Mouse (Mus musculus): ENCODE data around the gene Kcnk4. TPM values are rescaled to one million over a fixed set of nuclear protein-coding genes. Genes with fewer than 3 reads are reported as not detected.

Gene Kcnk4
- total and polyA plus RNA-seq, 2 experiments from 2014 or later: 8.6 to 12.7 TPM

- Histone ChIP-seq H3K9me3 (ENCODE audit: low read length) (no peaks in the 10 kb centered on the region), H3K4me2 (ENCODE audit: low read depth) (peak overlapping the region; percentile 88), H3K4me1 (ENCODE audit: insufficient read depth) (peaks cover 10% of the 10 kb centered on the region), H3K9ac (peak overlapping the region; percentile 84), H3K27ac (ENCODE audit: low read depth, low read length) (peak overlapping the region; percentile 85), H3K36me3 (ENCODE audit: insufficient read depth) (peaks cover 4% of the 10 kb centered on the region; the same call in 1 of the 2 replicates), H3K4me3 (ENCODE audit: low read depth, low read length) (peak overlapping the region; percentile 98), H3K27me3 (ENCODE audit: insufficient read depth, low read length) (peaks cover 28% of the 10 kb centered on the region)
- DNase-seq (peak; percentile 38), ATAC-seq (peak; percentile 4)
- WGBS: 1% methylated on average over 35 of the region's 48 CpGs
- peak; percentile 42 for TF ChIP-seq CTCF (IDR thresholded peaks at IDR 0.05; ENCODE audit: low read depth)
Measured at GRCm38 (mm10) chr19:6920741-6921636, 13.3 kb downstream of the Kcnk4 start.

GRCm38 (mm10) chr19:6919876-6920740 is 14.2 kb downstream of the Kcnk4 start:
- Histone ChIP-seq H3K27me3 (ENCODE audit: insufficient read depth, low read length) (peaks cover 19% of the 10 kb centered on the region), H3K27ac (ENCODE audit: low read depth, low read length) (no peak overlapping the region), H3K4me2 (ENCODE audit: low read depth) (peak overlapping the region; percentile 88), H3K4me1 (ENCODE audit: insufficient read depth) (peaks cover 10% of the 10 kb centered on the region), H3K9me3 (ENCODE audit: low read length) (no peaks in the 10 kb centered on the region), H3K9ac (peak overlapping the region; percentile 84), H3K4me3 (ENCODE audit: low read depth, low read length) (peak overlapping the region; percentile 98), H3K36me3 (ENCODE audit: insufficient read depth) (peaks cover 7% of the 10 kb centered on the region)
- DNase-seq: no peak
- no peak for ATAC-seq
- WGBS: 49% methylated on average over 8 of the region's 8 CpGs
- TF ChIP-seq CTCF (IDR thresholded peaks at IDR 0.05; ENCODE audit: low read depth): no peak

- Histone ChIP-seq H3K27me3 (ENCODE audit: insufficient read depth, low read length) (peaks cover 12% of the 10 kb centered on the region; the same call in 1 of the 2 replicates), H3K9me3 (ENCODE audit: low read length) (no peaks in the 10 kb centered on the region), H3K4me3 (ENCODE audit: low read depth, low read length) (no peak overlapping the region), H3K27ac (ENCODE audit: low read depth, low read length) (no peak overlapping the region), H3K36me3 (ENCODE audit: insufficient read depth) (peaks cover 8% of the 10 kb centered on the region), H3K4me1 (ENCODE audit: insufficient read depth) (peaks cover 10% of the 10 kb centered on the region), H3K4me2 (ENCODE audit: low read depth) (no peak overlapping the region), H3K9ac (no peak overlapping the region)
- DNase-seq (no peak), ATAC-seq (no peak)
- TF ChIP-seq CTCF (IDR thresholded peaks at IDR 0.05; ENCODE audit: low read depth): no peak
Measured at GRCm38 (mm10) chr19:6919431-6919830, 14.9 kb downstream of the Kcnk4 start.

GRCm38 (mm10) chr19:6918321-6918720 is 16.0 kb downstream of the Kcnk4 start:
- no peak overlapping the region for H3K4me2 ChIP-seq (ENCODE audit: low read depth)
- H3K9ac ChIP-seq: no peak overlapping the region
- DNase-seq: no peak
- no peak overlapping the region for H3K4me3 ChIP-seq (ENCODE audit: low read depth, low read length)
- TF ChIP-seq CTCF (IDR thresholded peaks at IDR 0.05; ENCODE audit: low read depth): no peak
- peaks cover 18% of the 10 kb centered on the region for H3K36me3 ChIP-seq (ENCODE audit: insufficient read depth)
- ATAC-seq: no peak
- 0 out of 2 replicates have a peak, but pooled peaks cover 3% of the 10 kb centered on the region for H3K27me3 ChIP-seq (ENCODE audit: insufficient read depth, low read length)
- peaks cover 10% of the 10 kb centered on the region for H3K4me1 ChIP-seq (ENCODE audit: insufficient read depth)
- WGBS: 91% methylated on average over 4 of the region's 4 CpGs
- no peaks in the 10 kb centered on the region for H3K9me3 ChIP-seq (ENCODE audit: low read length)
- H3K27ac ChIP-seq (ENCODE audit: low read depth, low read length): no peak overlapping the region

GRCm38 (mm10) chr19:6916496-6916895 is 17.8 kb downstream of the Kcnk4 start:
- 87% methylated on average over 4 of the region's 4 CpGs for WGBS
- no peaks in the 10 kb centered on the region for H3K27me3 ChIP-seq (ENCODE audit: insufficient read depth, low read length)

GRCm38 (mm10) chr19:6915276-6915675 is 19.0 kb downstream of the Kcnk4 start:
- ATAC-seq (no peak), DNase-seq (no peak)
- 91% methylated on average over 4 of the region's 4 CpGs for WGBS

More at GRCm38 (mm10) chr19:6916496-6916895, 17.8 kb downstream of the Kcnk4 start:
- Histone ChIP-seq H3K36me3 (ENCODE audit: insufficient read depth) (peaks cover 36% of the 10 kb centered on the region), H3K4me2 (ENCODE audit: low read depth) (no peak overlapping the region), H3K4me3 (ENCODE audit: low read depth, low read length) (no peak overlapping the region), H3K9me3 (ENCODE audit: low read length) (no peaks in the 10 kb centered on the region), H3K9ac (no peak overlapping the region), H3K4me1 (ENCODE audit: insufficient read depth) (peaks cover 10% of the 10 kb centered on the region), H3K27ac (ENCODE audit: low read depth, low read length) (no peak overlapping the region)
- no peak for TF ChIP-seq CTCF (IDR thresholded peaks at IDR 0.05; ENCODE audit: low read depth)
- no peak for DNase-seq
- ATAC-seq: no peak

More at GRCm38 (mm10) chr19:6915276-6915675, 19.0 kb downstream of the Kcnk4 start:
- Histone ChIP-seq H3K9me3 (ENCODE audit: low read length) (no peaks in the 10 kb centered on the region), H3K36me3 (ENCODE audit: insufficient read depth) (peaks cover 42% of the 10 kb centered on the region), H3K4me2 (ENCODE audit: low read depth) (no peak overlapping the region), H3K4me1 (ENCODE audit: insufficient read depth) (peaks cover 3% of the 10 kb centered on the region), H3K4me3 (ENCODE audit: low read depth, low read length) (no peak overlapping the region), H3K27ac (ENCODE audit: low read depth, low read length) (no peak overlapping the region), H3K9ac (no peak overlapping the region), H3K27me3 (ENCODE audit: insufficient read depth, low read length) (no peaks in the 10 kb centered on the region)
- TF ChIP-seq CTCF (IDR thresholded peaks at IDR 0.05; ENCODE audit: low read depth): no peak
